Mouse (Mus musculus): Measurements from ENCODE around the gene Ccdc82. TPM values are rescaled to one million over a fixed set of nuclear protein-coding genes. Genes with fewer than 3 reads are reported as not detected.
A peak's percentile ranks its signal among the peaks of the same experiment; 100 is the strongest.

Gene Ccdc82
- total RNA-seq, 2 experiments from 2014 or later, result 19.5 TPM

DNA sequence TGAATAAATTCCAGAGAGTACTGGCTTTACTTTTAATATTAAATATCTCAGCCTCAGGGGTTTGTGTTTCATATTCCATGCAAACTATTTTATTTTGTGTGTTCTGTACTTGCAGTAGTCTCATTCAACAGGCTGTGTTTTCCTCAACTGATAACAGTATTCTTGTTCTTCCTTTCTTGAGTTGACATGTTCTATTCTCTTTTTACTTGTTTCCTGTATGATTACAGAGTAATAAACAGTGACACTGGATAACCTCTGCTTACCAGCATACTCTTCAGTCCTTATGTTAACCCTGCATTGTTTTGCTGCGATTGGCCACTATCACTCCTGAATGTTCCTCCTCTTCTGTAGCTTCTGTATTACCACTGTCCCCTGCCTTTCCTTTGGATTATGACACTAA, 10.0 kb downstream of the Ccdc82 start:
- TF ChIP-seq CTCF (IDR thresholded peaks at IDR 0.05), result no peak

DNA sequence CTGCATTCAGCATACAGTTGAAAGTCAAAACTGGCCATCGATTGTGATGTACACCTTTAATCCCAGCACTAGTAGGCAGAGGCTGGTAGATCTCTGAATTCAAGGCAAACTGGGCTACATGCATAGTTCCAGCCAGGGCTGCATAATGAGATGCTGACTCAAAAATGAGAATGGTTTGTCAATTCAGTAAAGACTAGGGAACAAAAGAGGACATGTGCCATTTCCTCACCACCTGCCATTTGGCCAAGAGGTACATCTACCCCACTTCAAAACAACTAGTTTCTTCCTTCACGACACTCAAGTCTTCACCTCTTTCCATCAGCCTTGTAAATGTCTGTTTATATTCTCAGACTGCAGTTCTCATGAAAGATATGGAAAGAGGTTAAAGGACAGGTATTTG, 11.4 kb downstream of the Ccdc82 start:
- Histone ChIP-seq H3K27ac (no peak overlapping the region), H3K4me3 (no peak overlapping the region)
- TF ChIP-seq CTCF (IDR thresholded peaks at IDR 0.05), result no peak
- no peak for DNase-seq (ENCODE audit: extremely low spot score in 1 of 2, low spot score in 2 of 2)
- intact Hi-C loops (cut with DNase I), result no loop called here

More for the DNA sequence above, 10.0 kb downstream of the Ccdc82 start:
- H3K4me3 ChIP-seq, result no peak overlapping the region
- no peak overlapping the region for H3K27ac ChIP-seq
- intact Hi-C loops (cut with DNase I), result no loop called here
- no peak for DNase-seq (ENCODE audit: extremely low spot score in 1 of 2, low spot score in 2 of 2)

DNA sequence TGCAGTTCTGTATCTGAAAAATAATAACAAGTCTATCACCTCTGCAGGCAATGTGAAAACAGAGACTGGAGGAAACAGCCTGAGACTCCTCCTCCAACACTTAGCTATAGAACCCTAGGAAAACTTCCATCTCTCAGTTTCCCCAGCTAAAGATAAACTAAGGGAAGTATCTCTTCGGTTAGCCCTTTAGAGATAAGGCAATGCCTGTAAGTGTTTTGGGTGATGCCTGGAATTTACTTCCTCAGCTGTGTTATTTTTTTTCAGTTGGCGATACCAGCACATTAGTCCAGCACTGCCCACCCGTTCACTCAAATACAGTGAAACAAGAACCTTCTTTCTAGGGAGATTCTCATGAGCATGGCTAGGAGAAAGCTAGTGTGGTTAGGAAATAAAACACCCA, 14.2 kb downstream of the Ccdc82 start:
- DNase-seq (ENCODE audit: extremely low spot score in 1 of 2, low spot score in 2 of 2), result no peak
- Histone ChIP-seq H3K27ac (no peak overlapping the region), H3K4me3 (no peak overlapping the region)
- no peak for TF ChIP-seq CTCF (IDR thresholded peaks at IDR 0.05)
- intact Hi-C loops (cut with DNase I), result no loop called here

DNA sequence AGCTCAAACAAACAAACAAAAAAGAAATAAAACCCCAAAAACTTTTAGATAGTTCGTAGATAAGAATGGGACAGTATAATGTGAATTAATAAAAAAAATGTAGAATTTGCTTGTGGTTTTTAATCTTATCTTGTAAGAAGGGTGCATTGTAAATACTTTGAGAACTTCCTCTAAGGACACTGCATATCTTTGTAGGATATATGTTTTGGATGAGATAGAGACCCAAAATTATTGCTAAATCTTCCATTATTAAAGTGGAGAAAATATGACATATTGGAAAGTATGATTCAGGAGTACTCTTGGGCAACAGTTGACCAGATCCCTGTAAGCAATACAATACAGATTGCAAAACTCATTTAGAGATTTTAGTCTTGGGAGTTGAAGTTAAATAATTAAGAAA, 26.5 kb downstream of the Ccdc82 start:
- Histone ChIP-seq H3K4me3 (no peak overlapping the region), H3K27ac (no peak overlapping the region)
- intact Hi-C loops (cut with DNase I), result no loop called here
- no peak for TF ChIP-seq CTCF (IDR thresholded peaks at IDR 0.05)
- no peak for DNase-seq (ENCODE audit: extremely low spot score in 1 of 2, low spot score in 2 of 2)

DNA sequence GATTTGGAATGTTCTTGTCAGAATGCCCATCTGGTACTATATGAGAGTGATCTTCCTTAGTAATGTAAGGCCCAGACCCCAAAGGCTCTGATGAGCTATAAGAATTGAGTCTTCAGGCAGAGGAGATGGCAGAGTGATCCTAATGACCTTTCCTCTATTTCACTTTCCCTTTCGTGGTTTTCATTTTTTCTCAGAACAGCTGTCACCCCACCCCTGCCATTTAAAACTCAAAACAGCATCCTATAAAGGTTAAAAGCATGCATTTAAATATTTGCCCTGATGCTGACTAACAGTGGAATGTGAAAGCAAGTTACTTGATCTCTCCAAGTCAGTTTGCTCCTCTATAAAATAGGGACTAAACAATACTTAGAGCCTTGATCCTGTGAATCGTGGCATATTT, 40.7 kb downstream of the Ccdc82 start:
- TF ChIP-seq CTCF (IDR thresholded peaks at IDR 0.05), result no peak

DNA sequence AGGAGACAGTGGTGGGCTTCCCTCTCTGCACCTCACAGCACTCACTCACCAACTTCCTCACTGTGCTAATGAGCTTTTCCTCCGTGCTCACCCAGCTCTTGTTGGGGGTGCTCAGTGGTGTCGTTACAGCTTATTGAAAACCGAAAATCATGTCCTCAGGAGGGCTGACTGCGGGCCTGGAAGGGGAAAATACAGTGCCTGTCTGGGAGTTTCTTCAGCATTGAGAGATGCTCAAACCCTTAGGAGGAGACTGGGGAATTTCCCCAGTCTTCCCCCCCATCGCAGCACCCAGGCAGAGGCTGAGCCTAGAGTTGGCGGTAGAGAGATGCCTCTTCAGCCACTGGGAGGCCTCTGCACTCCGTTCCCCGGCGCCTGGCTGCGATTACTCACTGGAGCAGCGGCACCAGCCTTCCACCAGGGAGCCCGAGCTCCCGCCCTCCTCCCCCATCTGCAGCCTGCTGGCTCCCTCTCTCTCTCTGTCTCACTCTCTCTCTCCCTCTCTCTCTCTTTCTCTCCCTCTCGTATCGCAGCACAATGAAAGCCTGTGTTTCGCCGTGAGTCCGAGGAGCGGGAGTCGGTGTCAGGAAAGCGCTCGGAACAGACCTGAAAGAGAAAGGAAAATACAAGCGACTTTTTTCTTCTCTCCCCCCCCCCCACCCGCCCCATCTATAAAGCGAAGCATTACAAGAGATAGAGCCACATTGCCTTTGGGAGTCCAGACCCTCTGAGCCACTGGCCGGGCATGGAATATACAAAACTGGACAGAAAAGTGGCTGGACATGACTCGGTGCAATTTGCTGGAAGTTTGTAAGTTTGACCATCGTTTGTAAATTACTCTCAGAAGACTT, 49.7 kb downstream of the Ccdc82 start:
- intact Hi-C loops (cut with DNase I), result loop anchor here (1.0 to 5.0 kb wide), 3 partner anchors 50 to 406 kb away; partner anchors contain the start of gene Ccdc82
- peak; percentile 83 for TF ChIP-seq CTCF (IDR thresholded peaks at IDR 0.05)
- DNase-seq (ENCODE audit: extremely low spot score in 1 of 2, low spot score in 2 of 2), result peak; percentile 85 to 88
- Histone ChIP-seq H3K4me3 (peak overlapping the region; percentile 58), H3K27ac (peak overlapping the region; percentile 78)

More for the DNA sequence above, 40.7 kb downstream of the Ccdc82 start:
- no peak overlapping the region for H3K27ac ChIP-seq
- no peak for DNase-seq (ENCODE audit: extremely low spot score in 1 of 2, low spot score in 2 of 2)
- intact Hi-C loops (cut with DNase I), result no loop called here
- no peak overlapping the region for H3K4me3 ChIP-seq

DNA sequence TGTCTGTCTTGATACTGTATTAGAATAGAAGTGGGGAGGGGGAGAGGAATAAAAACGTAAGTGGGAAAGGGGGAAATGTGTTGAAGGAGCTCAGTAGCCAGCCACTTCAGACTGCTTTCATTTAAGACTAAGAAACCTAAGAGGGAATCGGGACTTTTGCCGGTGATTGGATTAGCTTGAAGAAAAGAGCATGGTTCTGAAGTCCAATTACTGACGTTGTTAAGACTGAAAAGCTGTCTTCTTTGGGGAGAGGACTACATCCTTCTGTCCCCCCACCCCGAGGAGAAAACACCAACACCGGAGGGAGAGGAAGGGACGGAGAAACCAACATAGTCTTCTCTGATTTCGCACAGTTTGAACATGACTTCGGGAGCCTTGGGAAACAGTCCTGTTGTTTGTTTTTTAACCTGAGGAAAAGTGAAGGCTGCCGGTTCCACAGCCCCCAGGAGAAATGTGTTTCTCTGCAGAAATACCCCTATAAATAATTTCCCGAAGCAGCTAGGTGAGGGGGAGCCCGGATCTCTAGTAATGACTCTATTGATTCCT, 50.4 kb downstream of the Ccdc82 start:
- Histone ChIP-seq H3K4me3 (peak overlapping the region; percentile 58), H3K27ac (peak overlapping the region; percentile 78)
- no peak for TF ChIP-seq CTCF (IDR thresholded peaks at IDR 0.05)
- no peak for DNase-seq (ENCODE audit: extremely low spot score in 1 of 2, low spot score in 2 of 2)
- intact Hi-C loops (cut with DNase I), result loop anchor here (2.0 to 5.0 kb wide), 2 partner anchors 50 to 405 kb away; partner anchors contain the start of gene Ccdc82

DNA sequence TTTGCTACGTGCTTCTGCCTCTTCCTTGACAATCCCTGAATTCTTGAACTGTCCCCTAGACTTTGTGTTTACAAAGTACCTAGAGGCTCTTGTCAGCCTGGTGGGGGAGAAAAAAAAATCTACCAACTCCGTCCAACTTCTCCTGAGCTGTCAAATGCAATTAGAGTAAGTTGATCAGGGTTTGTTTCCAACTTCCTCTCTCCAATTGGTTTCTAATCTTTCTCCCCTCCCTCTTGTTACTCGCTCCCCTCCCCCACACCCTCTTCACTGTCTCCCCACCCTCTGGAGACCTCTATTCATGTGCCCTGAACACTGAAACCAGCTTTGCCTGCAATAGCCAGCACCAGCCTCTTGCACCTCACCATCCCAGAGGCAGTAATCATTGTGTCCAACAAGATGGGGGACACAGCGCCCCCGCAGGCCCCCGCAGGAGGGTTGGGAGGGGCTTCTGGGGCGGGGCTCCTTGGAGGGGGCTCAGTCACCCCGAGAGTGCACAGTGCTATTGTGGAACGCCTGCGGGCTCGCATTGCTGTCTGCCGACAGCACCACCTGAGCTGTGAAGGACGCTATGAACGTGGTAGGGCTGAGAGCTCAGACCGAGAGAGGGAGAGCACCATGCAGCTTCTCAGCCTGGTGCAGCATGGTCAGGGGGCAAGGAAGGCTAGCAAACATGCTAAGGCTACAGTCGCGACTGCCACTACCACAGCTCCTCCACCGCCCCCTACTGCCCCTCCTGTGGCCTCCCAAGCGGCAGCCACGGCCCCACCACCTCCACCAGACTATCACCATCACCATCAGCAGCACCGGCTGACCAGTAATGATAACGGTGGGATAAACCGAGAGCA, 51.1 kb downstream of the Ccdc82 start, which contains the start of gene Maml2:
Gene Maml2, plus strand, starts transcription at position 290 of the 845 bp plus-strand sequence.
- intact Hi-C loops (cut with DNase I), result loop anchor here (2.0 to 5.0 kb wide), 2 partner anchors 51 to 404 kb away; partner anchors contain the start of gene Ccdc82
- TF ChIP-seq CTCF (IDR thresholded peaks at IDR 0.05), result no peak; the same call in 1 of the 2 replicates
- peak; percentile 39 to 45 for DNase-seq (ENCODE audit: extremely low spot score in 1 of 2, low spot score in 2 of 2)
- H3K27ac ChIP-seq, result peak within 1 kb of the TSS; percentile 78
- H3K4me3 ChIP-seq, result peak within 1 kb of the TSS; percentile 58

DNA sequence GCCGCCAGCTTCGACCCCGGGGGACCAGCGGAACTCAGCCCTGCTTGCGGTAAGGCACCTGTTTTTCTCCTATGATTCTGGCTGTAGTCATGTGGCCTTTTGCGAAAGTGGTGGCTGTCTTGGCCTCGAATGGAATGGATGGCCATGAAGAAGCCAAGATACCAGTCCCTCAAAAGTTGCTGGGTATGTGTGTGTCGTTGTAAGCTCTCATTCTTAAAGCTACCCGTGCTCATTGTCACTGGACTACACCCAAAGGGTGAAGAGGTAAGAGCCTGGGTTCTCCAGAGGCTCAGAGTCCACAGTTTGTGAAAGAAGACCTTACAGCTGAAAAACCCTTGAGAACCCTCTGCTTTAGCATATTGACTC, 51.7 kb downstream of the Ccdc82 start:
- peak overlapping the region; percentile 78 for H3K27ac ChIP-seq
- DNase-seq (ENCODE audit: extremely low spot score in 1 of 2, low spot score in 2 of 2), result no peak
- intact Hi-C loops (cut with DNase I), result loop anchor here (5.0 kb wide), 1 partner anchor 404 kb away; no protein-coding TSS in a partner anchor
- TF ChIP-seq CTCF (IDR thresholded peaks at IDR 0.05), result no peak
- peak overlapping the region; percentile 58 for H3K4me3 ChIP-seq

DNA sequence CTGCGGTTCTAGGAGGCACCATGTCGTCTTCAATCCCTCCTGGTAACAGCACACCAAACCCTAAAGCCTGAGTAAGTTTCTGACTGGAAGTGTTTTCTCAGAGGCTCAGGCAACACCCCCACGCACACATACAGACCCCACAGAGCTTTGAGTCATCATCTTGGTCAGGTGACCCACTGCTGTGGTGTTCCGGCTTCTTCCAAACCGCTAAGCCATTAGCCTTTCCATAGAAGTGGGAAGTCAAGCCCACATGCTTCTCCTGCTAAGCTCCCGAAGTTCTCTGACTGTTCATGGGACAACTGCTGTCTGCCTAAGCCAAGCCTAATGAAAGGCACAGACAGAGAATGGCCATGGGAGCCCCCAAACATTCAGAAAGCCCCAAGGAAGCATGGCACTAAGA, 52.4 kb downstream of the Ccdc82 start:
- intact Hi-C loops (cut with DNase I), result loop anchor here (5.0 kb wide), 1 partner anchor 403 kb away; no protein-coding TSS in a partner anchor
- no peak for TF ChIP-seq CTCF (IDR thresholded peaks at IDR 0.05)
- H3K27ac ChIP-seq, result no peak overlapping the region; the same call in 1 of the 2 replicates
- H3K4me3 ChIP-seq, result peak overlapping the region; percentile 58; the same call in 1 of the 2 replicates
- DNase-seq (ENCODE audit: extremely low spot score in 1 of 2, low spot score in 2 of 2), result no peak

DNA sequence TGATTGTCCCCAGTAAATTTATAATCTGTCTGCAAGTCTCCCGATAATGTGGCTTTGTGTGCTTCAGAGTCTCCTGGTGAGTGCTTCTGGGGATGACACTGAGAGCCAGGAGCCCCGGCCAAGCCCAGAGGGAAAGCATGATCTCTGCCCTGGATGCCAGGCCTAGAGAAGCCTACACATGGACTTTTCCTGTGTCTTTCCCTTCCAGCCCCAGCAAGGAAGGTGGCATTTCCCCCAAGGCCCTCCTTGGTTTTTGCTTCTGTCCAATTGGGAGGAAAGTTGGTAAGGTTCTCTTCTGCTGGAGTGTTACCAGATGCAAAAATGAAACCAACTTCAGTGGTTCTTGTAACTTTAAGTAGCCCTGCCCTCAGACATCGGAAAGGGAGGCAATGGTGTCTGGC, 53.3 kb downstream of the Ccdc82 start:
- TF ChIP-seq CTCF (IDR thresholded peaks at IDR 0.05), result no peak
- peak overlapping the region; percentile 25; the same call in 1 of the 2 replicates for H3K27ac ChIP-seq
- peak overlapping the region; percentile 11 for H3K4me3 ChIP-seq
- intact Hi-C loops (cut with DNase I), result no loop called here
- no peak for DNase-seq (ENCODE audit: extremely low spot score in 1 of 2, low spot score in 2 of 2)
